Mouse (Mus musculus) thymus, adult 2 months (tissue): Measurements from ENCODE around the gene Fmnl2. TPM values are rescaled to one million over a fixed set of nuclear protein-coding genes. Genes with fewer than 3 reads are reported as not detected.

ENCODE experiments used
- DNase-seq: peaks from one replicate; pipeline ENCODE4 v3.0.0; 2021
- H3K27ac ChIP-seq: fragments of 200-500 bp; 2 replicates; pipeline ENCODE4 v1.5.1; 2012; ENCODE audit warnings: low read length, control low read depth; ENCODE audit not compliant: control insufficient read depth, insufficient read depth
- H3K27me3 ChIP-seq: fragments of 200-500 bp; 2 replicates; pipeline ENCODE4 v1.6.1; 2012; ENCODE audit warnings: mild to moderate bottlenecking, low read length, moderate library complexity, mixed read lengths; ENCODE audit not compliant: control insufficient read depth, insufficient read depth
- H3K36me3 ChIP-seq: fragments of 200-500 bp; 2 replicates; pipeline ENCODE4 v1.6.1; 2012; ENCODE audit warnings: mild to moderate bottlenecking, low read length, moderate library complexity; ENCODE audit not compliant: control insufficient read depth, insufficient read depth
- H3K4me1 ChIP-seq: fragments of 200-500 bp; replicated peaks from 2 replicates; pipeline ENCODE4 v1.6.1; 2012; ENCODE audit warnings: low read length; ENCODE audit not compliant: control insufficient read depth, insufficient read depth
- H3K4me3 ChIP-seq: fragments of 200-500 bp; 2 replicates; pipeline ENCODE4 v1.5.1; 2012; ENCODE audit warnings: mild to moderate bottlenecking, low read length, control low read depth, moderate library complexity; ENCODE audit not compliant: control insufficient read depth, insufficient read depth
- CTCF ChIP-seq: fragments of 200-500 bp; IDR thresholded peaks from 2 replicates; pipeline ENCODE4 v1.5.1; 2012; ENCODE audit warnings: mild to moderate bottlenecking, control low read depth, low read length, moderate library complexity, borderline replicate concordance; ENCODE audit not compliant: control insufficient read depth, poor library complexity, insufficient read depth; ENCODE audit errors: extremely low read depth
- POLR2A ChIP-seq: fragments of 200-500 bp; IDR thresholded peaks from 2 replicates; pipeline ENCODE4 v1.6.1; 2012; ENCODE audit warnings: mild to moderate bottlenecking, low read length, control low read depth, moderate library complexity; ENCODE audit not compliant: control insufficient read depth, poor library complexity, insufficient read depth; ENCODE audit errors: extremely low read depth
- WGBS: fragments of 180-500 bp; shearing (Covaris S2); methylation state at CpG from one replicate; pipeline ENCODE4 v1.1.7; 2018; 5-methylcytosine and 5-hydroxymethylcytosine counted together
- polyA plus RNA-seq: library from polyadenylated mRNA; depleted of rRNA; stranded (reverse); fragments of >200 nt; gene quantifications from 2 replicates; pipeline ENCODE4 v1.2.3, GENCODE M21; 2012

Fmnl2 gene
- polyA plus RNA-seq, 1 experiment = 5.0 TPM

DNA sequence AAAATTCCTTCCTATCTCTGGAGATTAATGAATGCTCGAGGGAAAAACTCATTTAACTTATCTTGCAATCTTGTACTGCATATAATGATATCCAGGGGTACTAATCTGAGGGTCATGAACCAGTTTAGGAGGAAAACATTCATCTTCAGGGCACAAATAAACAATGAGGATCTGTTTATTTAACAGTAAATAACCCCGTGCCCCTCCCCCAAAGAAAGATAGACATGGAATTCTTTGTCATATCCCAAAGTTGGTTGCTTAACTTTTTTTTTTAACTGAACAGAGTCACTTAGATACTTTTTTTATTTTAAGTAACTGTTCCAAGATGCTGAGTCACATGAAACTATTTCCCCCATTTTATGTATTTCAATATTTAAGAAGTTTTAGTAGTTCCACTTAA lies 155.4 kb downstream of the Fmnl2 start:
- Histone ChIP-seq H3K36me3 (no peaks in the 10 kb centered on the region), H3K4me1 (no peaks in the 10 kb centered on the region), H3K4me3 (no peak overlapping the region), H3K27me3 (no peaks in the 10 kb centered on the region), H3K27ac (no peak overlapping the region)
- no peak for DNase-seq
- TF ChIP-seq POLR2A (no peak), CTCF (no peak)
- WGBS = 93% methylated on average over 2 of the region's 2 CpGs

DNA sequence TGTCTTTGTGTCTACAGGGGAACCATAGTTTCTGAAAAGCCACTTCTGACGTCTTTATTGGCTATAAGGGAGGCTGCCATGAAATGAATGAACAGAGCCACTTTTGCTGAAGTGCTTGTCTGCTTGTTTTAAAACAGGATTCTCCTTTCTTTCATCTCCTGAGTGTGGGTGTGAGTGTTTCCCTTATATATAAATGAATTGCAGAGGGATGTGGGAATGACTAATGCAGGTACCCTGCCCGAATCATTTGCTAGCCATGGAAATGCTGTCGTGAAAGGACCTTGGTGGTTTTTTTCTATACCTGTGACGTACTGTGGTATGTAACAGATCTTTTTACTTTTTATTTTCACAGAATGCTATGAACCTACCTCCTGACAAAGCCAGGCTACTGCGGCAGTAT lies 156.8 kb downstream of the Fmnl2 start:
- Histone ChIP-seq H3K4me1 (no peaks in the 10 kb centered on the region), H3K27me3 (no peaks in the 10 kb centered on the region), H3K27ac (no peak overlapping the region), H3K36me3 (no peaks in the 10 kb centered on the region), H3K4me3 (no peak overlapping the region)
- TF ChIP-seq CTCF = no peak
- no peak for TF ChIP-seq POLR2A
- no peak for DNase-seq
- WGBS = 96% methylated on average over 5 of the region's 5 CpGs

DNA sequence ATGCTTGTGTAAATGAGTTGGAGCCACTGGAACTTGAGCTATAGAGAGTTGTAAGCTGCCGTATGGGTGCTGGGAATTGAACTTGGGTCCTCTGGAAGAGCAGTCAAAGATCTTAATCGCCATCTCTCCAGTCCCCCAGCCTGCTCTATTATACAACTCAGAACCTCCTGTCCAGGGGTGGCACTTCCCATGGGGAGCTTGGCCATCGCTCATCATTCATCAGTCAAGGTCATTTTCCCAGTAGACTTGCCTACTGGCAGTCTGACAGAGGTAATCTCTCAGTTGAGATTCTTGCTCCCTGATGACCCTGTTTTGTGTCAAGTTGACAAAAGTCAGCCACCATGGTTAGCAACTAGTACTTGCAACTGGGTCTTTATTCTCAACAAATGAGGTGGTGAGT lies 165.3 kb downstream of the Fmnl2 start:
- no peak for DNase-seq
- H3K27ac ChIP-seq = no peak overlapping the region
- no peak overlapping the region for H3K4me3 ChIP-seq
- TF ChIP-seq POLR2A (no peak), CTCF (no peak)
- H3K4me1 ChIP-seq = no peaks in the 10 kb centered on the region
- no peaks in the 10 kb centered on the region for H3K27me3 ChIP-seq
- 99% methylated on average over 3 of the region's 3 CpGs for WGBS
- no peaks in the 10 kb centered on the region for H3K36me3 ChIP-seq

DNA sequence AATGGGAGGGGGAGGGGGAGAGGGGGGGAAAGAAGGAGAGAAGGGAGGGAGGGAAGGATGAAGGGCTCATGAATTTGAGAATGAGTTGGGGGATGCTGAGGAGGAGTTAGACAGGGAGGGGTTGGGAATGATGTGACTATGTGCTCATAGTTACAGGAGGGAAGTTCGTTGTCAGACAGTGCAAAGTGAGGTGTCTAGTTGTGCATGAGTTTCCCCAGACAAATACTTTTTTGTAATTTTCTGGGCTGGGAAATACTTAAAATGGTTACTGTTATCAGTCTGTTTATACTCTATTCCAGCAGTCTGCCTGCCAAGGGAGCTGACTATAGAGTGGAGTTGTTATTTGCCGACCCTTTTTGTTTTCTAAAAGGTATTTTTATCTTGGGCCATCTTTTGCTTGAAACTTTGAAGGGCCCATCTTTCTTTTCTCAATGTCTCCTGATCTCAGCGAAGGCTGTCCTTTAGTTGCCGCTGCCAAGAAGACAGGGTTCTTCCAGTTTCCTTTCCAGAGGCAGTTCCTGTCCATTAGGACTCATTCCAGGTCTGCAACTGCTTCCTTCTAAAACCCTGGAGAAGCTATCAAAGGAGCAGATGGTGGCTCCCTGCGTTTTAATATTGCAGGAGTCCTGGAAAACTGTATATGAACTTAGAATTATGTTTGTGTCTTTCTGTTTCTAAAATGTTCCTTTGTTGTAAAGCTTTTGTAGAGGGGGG lies 168.6 kb downstream of the Fmnl2 start:
- 92% methylated on average over 5 of the region's 5 CpGs for WGBS
- H3K27ac ChIP-seq = no peak overlapping the region
- TF ChIP-seq CTCF (no peak), POLR2A (no peak)

DNA sequence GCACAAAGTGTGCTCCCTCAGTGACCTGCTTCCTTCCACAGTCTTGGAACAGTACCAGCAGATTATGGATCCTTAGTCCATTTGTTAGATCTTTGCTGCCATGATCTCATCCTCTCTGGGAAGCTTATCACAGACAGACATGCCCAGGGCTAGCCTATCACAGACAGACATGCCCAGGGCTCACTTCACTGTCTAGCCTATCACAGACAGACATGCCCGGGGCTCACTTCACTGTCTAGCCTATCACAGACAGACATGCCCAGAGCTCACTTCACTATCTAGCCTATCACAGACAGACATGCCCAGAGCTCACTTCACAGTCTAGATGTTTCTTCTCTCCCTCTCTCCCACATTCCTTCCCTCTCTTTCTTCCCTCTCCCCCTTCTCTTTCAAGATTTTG lies 171.2 kb downstream of the Fmnl2 start:
- Histone ChIP-seq H3K27me3 (no peaks in the 10 kb centered on the region), H3K27ac (no peak overlapping the region)
- 100% methylated on average over 1 of the region's 1 CpGs for WGBS

More for the DNA sequence above, 168.6 kb downstream of the Fmnl2 start:
- no peaks in the 10 kb centered on the region for H3K27me3 ChIP-seq
- H3K36me3 ChIP-seq = no peaks in the 10 kb centered on the region
- DNase-seq = no peak
- no peaks in the 10 kb centered on the region for H3K4me1 ChIP-seq
- no peak overlapping the region for H3K4me3 ChIP-seq

DNA sequence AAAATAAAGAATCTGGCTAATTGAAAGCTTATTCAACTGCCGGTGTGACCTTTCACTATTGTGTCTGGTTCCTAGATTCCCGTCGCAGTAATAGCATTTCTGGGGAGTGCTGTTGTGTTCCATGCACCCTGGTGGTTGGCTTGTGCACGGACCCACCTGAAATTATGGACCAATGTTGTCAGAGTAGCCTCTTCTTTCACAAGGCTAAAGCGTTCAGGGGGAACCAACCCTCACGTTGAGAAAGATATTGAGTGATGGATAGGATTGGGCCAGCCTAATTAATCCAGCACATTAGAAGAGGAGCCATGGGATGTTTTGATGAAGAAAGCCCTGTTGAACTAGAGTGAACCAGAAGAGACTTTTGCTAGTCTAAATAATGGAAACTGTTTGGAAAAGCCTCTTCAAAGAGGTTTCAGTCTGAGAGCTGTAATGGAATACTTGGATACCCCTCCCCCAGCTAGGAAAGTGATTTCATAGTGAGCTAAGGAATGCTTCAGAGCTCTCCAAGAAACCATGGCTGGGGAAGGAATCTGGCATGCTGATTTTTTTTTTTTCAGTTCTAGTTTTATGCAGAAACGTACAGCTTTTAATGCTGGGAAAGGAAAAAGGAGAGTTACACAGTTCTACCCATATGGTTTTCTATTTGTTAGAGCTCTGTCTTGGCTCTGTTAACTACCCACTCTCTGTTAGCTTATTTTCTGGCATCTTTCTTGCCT lies 172.2 kb downstream of the Fmnl2 start:
- WGBS = 93% methylated on average over 7 of the region's 7 CpGs
- Histone ChIP-seq H3K27ac (no peak overlapping the region), H3K36me3 (no peaks in the 10 kb centered on the region), H3K4me1 (no peaks in the 10 kb centered on the region), H3K4me3 (no peak overlapping the region), H3K27me3 (no peaks in the 10 kb centered on the region)
- no peak for TF ChIP-seq POLR2A
- TF ChIP-seq CTCF = no peak
- no peak for DNase-seq

More for the DNA sequence above, 171.2 kb downstream of the Fmnl2 start:
- Histone ChIP-seq H3K4me3 (no peak overlapping the region), H3K36me3 (no peaks in the 10 kb centered on the region), H3K4me1 (no peaks in the 10 kb centered on the region)
- no peak for DNase-seq
- TF ChIP-seq POLR2A = no peak
- TF ChIP-seq CTCF = no peak

DNA sequence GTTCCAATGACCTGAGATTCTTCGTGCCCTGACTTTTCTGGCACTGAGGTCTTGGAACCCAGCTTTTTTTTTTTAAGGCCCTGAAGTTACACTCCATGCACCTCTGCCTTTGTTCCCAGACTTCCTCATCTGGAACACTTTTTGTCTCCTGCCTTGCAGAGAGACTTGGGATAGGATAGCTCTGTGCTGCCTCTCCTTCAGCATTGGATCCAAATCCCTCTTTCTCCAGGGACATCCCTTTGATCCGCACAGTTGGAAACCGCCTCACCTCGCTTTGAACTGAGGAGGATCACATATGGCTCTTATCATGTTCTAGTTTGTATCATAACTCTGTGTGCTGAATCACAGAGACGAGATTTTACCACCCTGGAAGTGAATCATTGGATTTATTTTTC lies 172.8 kb downstream of the Fmnl2 start:
- Histone ChIP-seq H3K4me3 (no peak overlapping the region), H3K36me3 (no peaks in the 10 kb centered on the region), H3K27me3 (no peaks in the 10 kb centered on the region), H3K27ac (no peak overlapping the region), H3K4me1 (no peaks in the 10 kb centered on the region)
- TF ChIP-seq POLR2A (no peak), CTCF (no peak)
- DNase-seq = no peak
- WGBS = 90% methylated on average over 5 of the region's 5 CpGs
